Mouse (Mus musculus): Measurements from ENCODE around the gene Tbx4.

Tbx4 gene

DNA sequence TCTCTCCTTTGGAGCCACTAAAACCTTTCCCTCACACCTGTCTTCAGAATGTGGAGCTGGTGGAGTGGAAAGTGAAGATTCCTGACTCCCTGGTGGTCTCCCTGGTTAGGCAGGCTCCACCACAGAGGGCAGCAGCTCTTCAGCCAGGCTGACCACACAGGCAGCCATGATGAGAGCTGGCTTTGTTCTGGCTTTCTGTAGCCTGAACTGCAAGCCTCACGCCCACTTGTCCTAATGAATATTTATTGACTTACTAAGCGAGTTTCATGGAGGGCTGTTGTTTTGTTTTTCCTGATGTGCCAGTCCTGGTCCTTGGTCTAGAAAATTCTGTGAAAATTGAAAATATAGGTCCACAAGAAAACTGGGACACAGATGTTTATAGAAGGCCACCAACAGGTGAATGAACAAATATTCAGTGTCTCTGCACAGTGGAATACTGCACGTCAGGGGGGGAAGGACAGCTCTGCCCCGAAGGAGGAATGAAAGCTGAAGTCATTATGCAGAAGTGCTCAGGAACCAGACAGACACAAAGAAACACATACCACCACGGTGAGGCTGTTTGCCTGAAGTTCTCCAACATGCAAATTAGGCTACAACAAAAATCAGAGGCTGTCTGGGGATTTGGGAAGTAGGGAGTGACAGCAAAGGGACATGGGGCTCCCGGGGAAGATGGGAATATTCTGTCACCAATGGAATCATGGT, 28.1 kb upstream of the Tbx4 start:
- no peak for DNase-seq

DNA sequence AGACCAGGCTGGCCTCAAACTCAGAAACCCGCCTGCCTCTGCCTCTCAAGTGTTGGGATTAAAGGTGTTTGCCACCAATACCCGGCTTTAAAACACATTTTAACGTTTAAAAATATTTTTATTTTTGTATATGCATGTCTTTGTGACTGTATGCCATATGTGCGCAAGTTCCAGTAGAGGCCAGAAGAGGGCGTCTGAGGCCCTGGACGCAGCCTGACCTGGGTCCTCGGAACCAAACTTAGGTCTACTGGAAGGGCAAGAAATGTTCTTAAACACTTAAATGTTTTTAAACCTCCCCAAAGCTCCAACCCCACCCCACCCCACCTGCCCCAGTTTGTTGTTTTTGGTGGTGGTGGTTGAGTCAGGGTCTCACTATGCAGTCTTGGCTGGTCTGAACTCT, 21.9 kb upstream of the Tbx4 start:
- no peak for DNase-seq

DNA sequence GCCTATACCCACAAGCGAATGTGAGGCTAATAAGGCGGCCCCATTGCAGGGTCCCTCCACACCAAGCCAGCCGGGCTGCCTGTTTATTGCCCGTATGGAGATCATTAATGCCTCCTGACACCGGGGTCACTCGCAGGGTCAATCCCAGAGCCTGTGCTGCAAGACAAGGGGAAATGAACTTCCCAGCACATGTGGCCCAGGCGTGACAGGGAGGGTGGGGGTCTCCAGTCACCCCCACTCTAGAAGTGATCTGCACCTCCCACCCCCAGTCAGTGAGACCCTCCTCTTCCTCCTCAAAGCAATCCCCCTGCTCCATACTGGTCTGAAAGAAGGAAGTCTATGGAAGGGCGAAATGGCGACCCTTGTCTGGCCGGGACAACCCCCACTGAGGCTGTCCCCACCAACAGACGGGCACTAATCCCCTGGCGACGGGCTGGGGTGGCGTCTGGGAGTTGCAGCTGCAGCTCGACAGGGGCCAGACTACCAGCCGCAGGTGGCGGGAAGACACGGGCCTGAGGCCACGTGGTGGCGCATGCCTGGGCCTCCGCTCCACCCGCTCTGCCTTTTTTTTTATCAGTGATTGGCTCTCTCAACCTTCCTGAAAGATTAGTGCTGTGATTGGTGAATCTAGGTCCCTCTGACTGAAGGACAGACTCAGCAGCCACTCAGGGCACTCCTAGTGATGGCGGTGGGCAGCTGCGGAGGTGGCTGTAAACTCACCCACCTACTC, 10.0 kb upstream of the Tbx4 start:
- DNase-seq, result no peak

DNA sequence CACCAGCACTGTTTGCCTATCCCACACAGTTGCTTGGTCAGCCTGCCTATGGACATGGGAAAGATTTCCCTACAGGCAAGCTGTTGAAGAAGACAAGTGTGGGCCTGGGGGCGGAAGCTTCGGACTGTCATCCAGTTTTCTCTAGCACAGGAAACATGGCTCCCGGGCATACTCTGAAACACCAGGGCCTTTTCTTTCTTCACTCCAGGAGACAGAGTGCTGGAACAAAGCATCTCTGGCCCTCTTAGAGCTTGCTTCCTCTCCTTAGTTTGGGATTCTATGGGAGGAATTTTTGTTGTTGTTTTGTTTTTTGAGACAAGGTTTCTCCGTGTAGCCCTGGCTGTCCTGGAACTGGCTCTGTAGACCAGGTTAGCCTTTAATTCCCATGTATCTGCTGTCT, 1.7 kb upstream of the Tbx4 start:
- no peak for DNase-seq

DNA sequence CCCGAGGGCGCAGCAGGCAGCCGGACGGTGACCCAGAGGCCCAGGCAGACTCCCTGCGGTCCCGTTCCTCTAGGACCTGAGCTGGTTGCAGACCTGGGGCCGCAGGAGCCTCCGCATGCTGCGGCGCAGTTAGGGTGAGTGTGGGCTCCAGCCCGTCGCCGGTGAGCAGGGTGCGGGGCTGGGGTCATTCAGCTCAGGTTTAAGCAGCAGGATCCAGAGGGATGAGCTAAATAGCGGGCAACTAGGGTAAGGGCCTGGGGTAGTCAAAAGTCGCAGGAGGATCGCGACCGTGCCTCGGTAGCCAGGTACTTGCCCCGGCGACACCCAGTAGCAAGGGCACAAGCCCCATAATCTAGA, 185 bp downstream of the Tbx4 start:
- no peak for DNase-seq

DNA sequence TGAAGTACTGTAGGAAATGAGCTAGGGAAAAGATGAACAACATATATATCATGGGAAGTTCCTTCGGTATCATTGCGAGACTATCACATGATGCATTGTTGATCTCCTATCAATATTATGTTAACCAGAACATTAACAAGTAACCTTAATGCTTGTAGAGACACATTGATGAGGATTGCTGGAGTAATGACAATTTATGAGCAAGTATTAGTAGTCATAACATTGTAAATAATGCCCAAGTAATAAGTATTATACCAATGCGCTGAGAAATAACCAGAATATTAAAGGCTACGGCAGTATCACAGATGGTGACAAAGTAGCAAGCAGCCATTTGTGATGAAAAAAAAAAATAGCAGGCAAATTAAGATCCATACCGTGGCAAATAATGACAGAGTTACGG, 1.1 kb downstream of the Tbx4 start:
- no peak for DNase-seq

DNA sequence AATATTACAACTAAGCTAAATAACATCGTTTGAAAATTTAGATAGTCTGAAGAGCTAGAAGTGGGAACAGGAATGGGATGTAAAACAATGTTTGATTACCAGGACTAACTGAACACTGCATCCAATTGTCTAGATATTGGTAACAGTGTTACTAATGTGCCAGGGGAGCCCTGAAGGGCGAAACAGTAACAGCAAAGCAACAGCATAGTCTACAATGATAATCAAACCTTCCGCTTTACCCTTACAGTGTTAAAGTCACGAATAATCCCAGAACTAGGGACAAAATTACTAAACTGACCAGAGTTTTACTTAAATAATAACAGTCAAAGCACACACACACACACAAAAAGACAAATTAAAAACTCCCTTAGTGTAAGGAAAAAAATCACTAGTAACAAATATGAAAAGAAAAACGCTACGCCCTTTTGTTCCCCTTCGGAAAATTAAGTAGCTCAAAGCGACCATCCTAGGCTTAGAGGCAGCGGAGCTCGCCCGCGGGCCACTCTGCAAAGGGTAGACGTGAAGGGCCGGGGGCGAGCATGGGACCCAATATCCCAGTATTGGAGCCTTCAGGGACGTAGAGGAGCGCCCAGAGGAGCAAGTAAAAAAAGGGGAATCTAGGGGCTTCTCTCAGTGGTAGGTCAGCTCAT, 1.7 kb downstream of the Tbx4 start:
- DNase-seq, result no peak

DNA sequence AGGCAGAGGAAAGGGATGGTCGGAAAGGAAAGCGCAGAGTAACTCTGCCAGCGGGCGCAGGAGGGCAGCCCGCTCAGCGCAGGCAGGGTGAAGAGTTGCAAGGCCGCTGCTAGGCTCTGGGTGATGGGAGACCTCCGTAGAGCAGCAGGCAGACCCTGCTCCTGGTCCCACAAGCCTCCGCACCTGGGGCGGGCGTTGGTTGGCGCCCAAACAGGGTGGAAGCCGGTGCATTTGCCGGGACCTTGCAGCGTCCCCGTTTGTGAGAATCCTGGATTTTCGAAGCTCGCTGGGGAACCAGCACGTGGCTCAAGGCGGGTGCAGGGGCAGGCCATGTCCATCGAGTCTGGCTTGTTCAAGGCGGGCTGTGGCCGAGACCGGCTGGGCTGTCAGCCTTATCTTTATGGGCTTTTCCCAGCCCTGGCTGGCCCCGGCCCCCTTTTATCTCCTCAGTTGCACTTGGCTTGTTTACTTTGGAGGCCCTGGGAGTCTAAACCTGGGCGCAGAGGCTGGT, 2.3 kb downstream of the Tbx4 start:
- no peak for DNase-seq

DNA sequence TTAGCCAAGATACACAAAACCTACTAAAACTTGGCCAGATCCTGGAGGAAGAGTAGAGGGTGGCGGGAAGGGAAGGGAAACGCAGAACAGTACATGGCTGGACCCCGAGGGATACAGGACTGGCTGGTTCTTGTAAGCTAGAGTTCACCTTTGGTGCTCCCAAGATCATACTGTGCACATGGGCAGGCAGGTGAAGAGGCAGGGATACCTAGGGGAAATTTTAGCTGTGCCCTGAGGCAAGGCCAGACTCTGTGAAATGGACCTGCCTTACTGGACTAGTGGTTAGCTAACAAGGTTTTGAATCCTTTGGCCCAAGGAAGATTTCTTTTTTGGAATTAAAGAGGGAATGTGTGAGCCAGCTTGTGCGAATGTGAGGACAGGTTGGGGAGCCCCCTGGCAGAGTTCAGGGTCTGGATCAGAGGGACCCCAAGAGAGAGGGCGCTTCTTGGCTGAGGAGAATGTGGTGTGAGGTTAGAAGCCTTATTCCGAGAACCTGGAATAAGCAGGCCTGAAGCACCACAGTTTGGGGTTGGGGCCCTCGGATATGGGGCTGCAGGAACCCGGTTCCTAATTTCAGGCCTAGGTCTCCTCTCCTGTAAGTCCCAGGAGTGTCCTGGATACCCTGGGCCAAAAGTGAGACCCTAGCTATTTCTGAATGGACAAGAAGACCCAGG, 3.0 kb downstream of the Tbx4 start:
- DNase-seq, result no peak

DNA sequence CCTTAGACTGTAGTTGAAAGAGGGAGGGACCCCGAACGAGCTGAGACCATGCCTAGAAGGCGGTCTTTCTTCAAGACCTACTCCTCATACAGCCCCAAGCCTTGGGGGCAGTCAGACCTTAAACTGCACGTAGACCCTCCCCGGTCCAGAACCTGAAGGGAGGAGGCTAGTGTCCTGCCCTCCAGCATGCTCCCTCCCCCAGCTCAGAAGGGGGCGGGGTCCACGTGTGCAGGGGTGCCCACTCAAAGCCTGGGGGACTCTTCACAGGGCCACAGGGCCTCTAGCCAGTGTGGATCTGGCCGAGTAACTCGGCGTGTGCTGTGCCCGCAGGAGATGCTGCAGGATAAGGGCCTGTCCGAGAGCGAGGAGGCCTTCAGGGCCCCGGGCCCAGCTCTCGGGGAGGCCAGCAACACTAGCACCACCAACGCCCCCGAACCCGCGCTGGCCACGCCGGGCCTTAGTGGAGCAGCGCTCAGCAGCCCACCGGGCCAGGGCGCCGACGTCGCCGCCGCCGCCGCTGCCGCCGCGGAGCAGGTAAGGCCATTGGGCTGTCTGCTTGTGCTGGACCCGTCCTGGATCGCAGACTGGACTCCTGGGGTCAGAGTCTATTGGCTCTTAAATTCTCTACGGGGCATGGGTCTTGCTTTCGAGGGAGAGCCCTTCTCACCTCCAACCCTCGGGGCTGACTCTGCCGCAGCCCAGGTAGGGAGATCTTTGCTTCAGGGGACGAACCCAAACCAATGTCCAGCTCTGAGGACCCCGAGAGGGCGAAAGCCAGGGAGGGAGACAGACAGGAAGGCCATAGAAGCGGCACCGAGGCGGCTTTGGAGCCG, 3.7 kb downstream of the Tbx4 start:
- DNase-seq, result peak in 1 of 2 experiments; percentile 14

DNA sequence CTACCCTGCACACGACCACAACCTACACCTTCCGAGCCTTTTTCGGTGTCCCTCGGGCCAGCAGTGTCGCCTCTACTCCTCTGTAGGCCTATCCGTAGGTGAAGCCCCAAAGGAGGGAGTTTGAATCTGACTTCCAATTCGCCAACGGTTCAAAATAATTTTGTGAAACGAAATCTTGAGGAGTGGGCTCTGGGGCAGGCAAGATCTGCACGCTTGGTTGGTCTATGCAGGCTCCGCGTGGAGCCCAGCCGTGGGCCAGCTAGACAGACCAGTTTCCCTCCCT, 4.3 kb downstream of the Tbx4 start:
- no peak for DNase-seq

DNA sequence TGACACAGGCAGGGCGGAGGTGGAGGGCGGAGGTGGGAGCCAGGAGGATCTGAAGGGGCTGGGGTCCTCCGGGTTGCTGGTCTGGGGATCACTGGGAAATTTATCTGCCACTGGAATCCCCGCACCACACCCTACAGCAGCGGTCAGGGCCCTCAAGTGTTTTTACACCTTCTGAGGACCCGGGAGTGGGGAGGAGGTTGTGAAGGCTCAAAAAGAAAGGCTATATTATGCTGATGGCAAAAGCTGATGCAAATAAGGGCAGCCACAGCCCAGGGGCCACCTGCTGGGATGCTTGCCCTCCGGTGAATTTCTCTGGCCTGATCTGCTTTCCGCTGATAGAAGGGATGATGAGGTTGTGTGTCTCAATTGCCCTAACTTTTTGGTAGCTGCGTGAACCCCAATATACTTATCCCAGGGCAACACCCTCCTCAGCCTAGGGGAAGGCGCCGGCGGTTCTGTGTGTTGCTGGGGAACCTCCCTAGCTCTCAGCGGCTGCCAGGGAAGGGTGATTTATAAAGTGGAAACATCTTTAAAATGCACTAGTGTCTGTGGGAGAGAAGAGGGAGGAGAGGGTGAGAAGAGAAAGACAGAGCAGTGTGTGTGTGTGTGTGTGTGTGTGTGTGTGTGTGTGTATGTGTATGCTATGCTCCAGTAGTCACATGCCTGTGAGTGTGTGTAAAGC, 4.9 kb downstream of the Tbx4 start:
- DNase-seq, result no peak

DNA sequence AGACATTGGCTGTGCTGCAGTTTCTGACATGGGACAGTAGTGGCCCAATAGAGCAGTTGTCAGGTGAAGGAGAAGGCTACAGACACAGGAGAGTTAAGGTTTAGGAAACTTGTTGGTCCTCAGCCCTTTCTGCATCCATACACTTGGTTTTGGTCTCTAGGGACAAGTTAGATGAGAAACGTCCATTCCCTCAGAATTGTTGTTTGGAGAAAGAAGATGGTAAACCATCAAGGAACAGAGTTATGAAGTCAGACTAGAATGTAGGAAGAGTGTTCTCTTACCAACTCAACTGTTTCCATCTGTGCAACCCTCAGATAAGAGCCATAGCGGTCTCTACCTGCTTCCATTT, 5.4 kb downstream of the Tbx4 start:
- DNase-seq, result no peak

DNA sequence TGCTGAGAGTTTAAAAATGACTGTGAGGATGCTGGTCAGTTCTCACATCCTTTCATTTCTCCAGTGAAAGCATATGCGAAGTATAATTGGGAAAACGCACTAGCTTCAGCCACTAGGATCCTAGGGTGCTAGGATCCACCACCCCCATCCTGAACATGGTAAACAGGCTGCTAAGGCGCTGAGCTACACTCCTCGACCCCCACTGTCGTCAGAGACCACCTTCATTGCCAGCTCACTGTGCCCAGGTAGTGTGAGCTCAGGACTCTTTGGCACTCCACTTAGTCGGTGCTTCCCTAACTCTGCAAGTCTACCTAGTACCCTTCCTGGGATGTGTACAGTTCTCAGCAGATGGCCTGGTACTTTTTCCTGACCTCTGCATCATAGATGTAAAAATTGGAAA, 6.5 kb downstream of the Tbx4 start:
- DNase-seq, result no peak

DNA sequence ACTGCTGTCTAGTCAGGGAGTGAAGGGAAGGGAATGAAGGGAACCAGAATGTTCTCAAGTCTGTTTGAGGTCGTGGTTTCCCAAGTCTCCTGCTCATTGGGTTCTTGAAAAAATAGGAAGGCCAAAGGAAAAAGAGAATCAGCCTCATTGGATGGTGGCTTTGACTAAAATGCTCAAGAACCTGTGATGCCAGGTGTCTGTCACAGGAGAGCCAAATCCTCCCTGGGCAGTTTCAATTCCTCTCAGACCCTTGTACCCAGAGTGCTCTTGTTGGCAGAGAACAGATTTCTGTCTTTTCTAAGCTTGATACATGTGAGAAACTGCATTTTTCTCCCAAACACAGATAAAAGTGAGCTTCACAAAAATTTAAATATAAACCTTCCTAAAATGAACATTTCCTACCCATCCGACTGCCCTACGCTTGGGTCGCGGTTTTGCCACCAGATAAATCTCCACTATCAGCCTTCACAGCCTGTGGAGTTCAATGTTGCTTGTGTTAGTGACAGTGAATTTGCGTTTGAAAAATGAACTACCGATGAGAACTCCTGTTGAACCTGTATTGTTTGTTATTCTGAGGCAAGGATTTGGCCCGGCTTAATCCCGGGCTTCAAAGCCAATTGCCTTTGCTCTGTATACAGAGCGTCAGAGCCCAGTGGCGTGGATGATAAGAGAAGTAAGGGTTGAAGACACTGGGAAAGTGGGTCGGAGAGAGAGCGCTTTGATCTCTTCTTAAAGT, 7.3 kb downstream of the Tbx4 start:
- no peak for DNase-seq

DNA sequence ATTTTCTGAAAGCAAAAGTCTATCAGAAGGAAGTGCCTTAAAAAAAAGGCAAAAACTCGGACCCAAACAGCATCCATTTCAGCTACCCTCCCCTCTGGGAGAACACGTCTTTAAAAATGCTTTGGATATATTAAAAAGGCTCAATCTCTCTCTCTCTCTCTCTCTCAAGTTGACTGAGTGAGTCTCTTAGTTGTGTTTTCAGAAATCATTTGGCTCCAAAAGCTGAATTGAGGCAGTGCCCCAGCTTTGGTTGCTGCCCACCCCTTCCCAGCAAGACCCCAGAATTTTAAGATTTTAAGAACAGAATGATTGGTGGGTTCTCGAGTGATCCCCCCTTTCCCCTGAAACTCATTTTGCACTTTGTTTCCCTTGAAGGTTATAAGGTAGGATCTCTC, 7.9 kb downstream of the Tbx4 start:
- DNase-seq, result no peak

DNA sequence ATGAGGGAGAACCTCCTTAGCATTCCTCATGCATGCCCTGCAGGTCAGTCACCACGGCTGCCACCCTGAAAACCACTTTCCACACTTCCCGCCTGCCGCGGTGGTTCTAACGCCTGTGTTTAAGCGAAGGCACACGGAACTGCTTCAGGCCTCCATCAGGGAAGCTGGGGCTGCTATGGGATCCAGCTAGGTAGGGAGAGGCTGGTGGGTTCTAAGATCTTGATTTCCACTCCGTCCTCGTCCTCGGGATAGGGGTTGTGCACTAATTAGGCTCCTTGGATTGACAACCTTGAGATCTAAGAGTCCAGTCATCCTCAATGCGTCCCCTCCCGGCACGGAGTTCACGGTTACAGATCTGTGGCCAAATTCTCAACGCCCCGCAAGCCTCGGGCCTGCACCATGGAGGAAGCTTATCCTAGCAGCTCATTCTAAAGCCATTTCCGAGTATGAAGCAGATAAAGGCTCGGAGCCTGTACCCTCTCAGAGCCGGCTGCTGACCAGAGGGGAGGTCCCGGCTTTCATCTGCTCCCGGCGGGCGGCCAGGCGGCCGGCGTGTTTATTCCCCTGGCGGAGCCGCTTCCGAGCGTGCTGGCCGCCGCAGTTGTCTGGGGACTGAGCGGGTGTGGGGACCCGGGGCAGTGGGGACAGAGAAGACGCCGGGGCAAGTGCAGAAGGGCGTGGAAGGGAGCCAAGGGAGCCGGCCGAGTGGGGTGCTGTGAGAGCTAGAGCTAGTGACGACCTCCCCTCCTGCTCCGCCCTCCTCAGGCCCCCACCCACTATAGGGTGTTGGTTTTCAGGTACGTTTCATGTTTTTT, 8.7 kb downstream of the Tbx4 start:
- DNase-seq, result no peak

DNA sequence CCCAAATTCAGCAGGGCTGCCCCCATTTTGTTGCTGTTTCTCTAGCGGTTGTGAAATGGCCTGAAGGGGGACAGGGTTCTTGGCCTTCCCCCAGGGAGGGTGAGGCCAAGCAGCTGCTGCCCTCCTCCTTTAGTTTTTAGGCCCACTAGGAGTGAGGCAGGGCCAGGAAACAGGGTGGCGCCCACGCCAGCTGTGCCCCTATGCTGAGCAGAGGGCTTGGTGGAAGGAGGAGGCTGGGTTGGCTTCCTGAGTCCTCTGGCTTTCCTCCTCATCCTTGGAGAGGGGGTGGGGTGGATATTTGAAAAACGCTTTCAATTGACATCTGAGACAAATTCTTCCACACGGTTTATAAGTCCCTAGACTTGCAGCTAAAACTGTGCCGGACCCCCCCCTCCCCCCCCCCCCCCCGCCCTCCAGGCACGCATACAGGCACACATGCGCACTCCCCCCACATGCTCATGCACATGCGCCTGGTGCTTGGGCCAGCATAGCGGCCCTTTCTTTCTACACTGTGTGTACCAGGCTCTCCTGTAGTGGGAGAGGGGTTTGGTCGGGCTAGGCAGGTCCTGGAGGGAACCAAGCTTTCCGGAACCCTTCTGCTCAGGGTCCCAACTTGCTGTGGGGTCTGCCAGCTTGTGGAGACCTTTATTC, 10.2 kb downstream of the Tbx4 start:
- DNase-seq, result no peak

DNA sequence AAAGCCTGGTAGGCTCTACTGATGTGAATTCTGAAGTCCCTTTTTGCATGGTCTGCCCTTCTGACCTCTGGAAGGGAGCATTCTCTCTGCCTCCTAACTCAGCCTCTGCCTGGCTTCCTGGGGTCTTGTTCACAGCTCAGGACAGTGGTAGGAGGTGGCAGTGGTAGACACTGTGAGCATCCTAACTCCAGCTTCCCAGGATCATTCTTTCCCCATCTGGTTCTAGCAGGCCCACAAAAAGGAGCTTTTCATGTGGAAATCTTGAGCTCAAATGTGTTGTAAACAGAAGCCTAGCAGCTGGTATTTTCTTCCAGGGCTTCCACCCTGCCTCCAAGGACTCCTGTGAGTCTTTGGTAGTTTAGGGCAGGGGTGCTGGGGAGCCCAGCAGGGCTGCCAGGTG, 14.1 kb downstream of the Tbx4 start:
- DNase-seq, result no peak

DNA sequence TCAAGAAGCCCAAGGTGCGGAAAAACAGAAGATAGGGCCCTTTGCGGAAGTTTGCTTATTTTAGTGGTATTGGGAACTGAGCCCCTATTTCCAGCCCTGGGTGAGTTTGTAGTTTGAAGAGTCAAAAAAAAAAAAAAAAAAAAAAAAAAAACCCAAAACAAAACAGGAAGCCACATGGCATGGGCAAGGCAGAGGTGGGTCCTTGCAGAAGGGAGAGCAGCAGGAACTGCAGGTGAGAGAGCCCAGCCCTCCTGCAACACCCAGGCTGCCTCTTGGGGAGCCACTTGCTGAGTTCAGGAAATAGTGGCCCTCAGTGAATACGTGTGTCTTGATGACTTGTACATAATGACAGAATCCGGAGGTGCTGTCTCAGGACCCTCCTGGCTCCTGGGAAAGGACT, 23.3 kb downstream of the Tbx4 start:
- DNase-seq, result no peak

Measured in kidney, adult 8-10 months (tissue).